Mouse (Mus musculus): Measurements from ENCODE around the gene Ube2u.

- no peak for TF ChIP-seq CTCF (IDR thresholded peaks at IDR 0.05)
- no peak for TF ChIP-seq EP300 (IDR thresholded peaks at IDR 0.05)
Observed at GRCm38 (mm10) chr4:100478592-100479321, at the start of gene Ube2u.

Data from lung, postnatal 0 days (tissue).